In genomic region chr3:144616654-144617425, GRCm38 (mm10) we compare ENCODE assay signal across 8 mouse cellular contexts. TPM values are rescaled to one million over a fixed set of nuclear protein-coding genes. Genes with fewer than 3 reads are reported as not detected.
DNase-seq lines count a peak whose midpoint lies in the region; ATAC-seq and TF ChIP-seq lines count a peak whose summit lies in the region.

No protein-coding gene starts in this region.

- ATAC-seq in embryonic facial prominence, embryonic 15.5 days (ENCODE audit: insufficient number of reproducible peaks, low FRiP score, low TSS enrichment, low read depth): peak; percentile 90
- peak; percentile 88 for ATAC-seq in kidney, embryonic 14.5 days (ENCODE audit: low FRiP score, low TSS enrichment)
- ATAC-seq in limb, embryonic 14.5 days (ENCODE audit: low FRiP score, low read depth): peak; percentile 88
- ATAC-seq in midbrain, postnatal 0 days (ENCODE audit: low FRiP score): peak; percentile 87

- no peaks in the 10 kb centered on the region for H3K27me3 ChIP-seq in embryonic facial prominence, embryonic 15.5 days
- H3K27me3 ChIP-seq in heart, embryonic 10.5 days (ENCODE audit: insufficient read depth, poor library complexity, severe bottlenecking): no peaks in the 10 kb centered on the region
- H3K27me3 ChIP-seq in kidney, embryonic 14.5 days (ENCODE audit: control insufficient read depth, insufficient read depth, low read length): no peaks in the 10 kb centered on the region
- no peaks in the 10 kb centered on the region for H3K27me3 ChIP-seq in limb, embryonic 14.5 days (ENCODE audit: control insufficient read depth, insufficient read depth, low read length)
- H3K27me3 ChIP-seq in midbrain, postnatal 0 days (ENCODE audit: insufficient read depth, low read length): no peaks in the 10 kb centered on the region

- no peak for TF ChIP-seq POLR2A in bone marrow macrophage, adult 2 months (IDR thresholded peaks at IDR 0.05; ENCODE audit: borderline replicate concordance, low read depth, low read length)
- TF ChIP-seq POLR2A in limb, embryonic 14.5 days (IDR thresholded peaks at IDR 0.05; ENCODE audit: borderline replicate concordance, extremely low read depth, insufficient read depth, insufficient read length): no peak

- 69% methylated on average over 8 of the region's 8 CpGs for WGBS in embryonic facial prominence, embryonic 15.5 days
- 73% methylated on average over 8 of the region's 8 CpGs for WGBS in heart, embryonic 10.5 days
- WGBS in kidney, embryonic 14.5 days: 68% methylated on average over 8 of the region's 8 CpGs
- 75% methylated on average over 8 of the region's 8 CpGs for WGBS in limb, embryonic 14.5 days
- 48% methylated on average over 8 of the region's 8 CpGs for WGBS in midbrain, postnatal 0 days

- peaks cover 10% of the 10 kb centered on the region for H3K4me1 ChIP-seq in bone marrow macrophage, adult 2 months (ENCODE audit: control insufficient read depth, insufficient read depth, low read length)
- H3K4me1 ChIP-seq in embryonic facial prominence, embryonic 15.5 days: peaks cover 13% of the 10 kb centered on the region
- peaks cover 23% of the 10 kb centered on the region for H3K4me1 ChIP-seq in heart, embryonic 10.5 days
- H3K4me1 ChIP-seq in kidney, embryonic 14.5 days (ENCODE audit: control insufficient read depth, insufficient read depth, low read length): peaks cover 9% of the 10 kb centered on the region; the same call in 1 of the 2 replicates
- peaks cover 17% of the 10 kb centered on the region for H3K4me1 ChIP-seq in limb, embryonic 14.5 days (ENCODE audit: control insufficient read depth, insufficient read depth, low read length)
- no peaks in the 10 kb centered on the region for H3K4me1 ChIP-seq in midbrain, postnatal 0 days (ENCODE audit: insufficient read depth, low read length)

- no peaks in the 10 kb centered on the region for H3K9me3 ChIP-seq in embryonic facial prominence, embryonic 15.5 days (replicated peaks)
- H3K9me3 ChIP-seq in heart, embryonic 10.5 days: peaks cover 2% of the 10 kb centered on the region; the same call in 1 of the 2 replicates
- peaks cover 4% of the 10 kb centered on the region for H3K9me3 ChIP-seq in kidney, embryonic 14.5 days (ENCODE audit: control insufficient read depth, low read length)
- H3K9me3 ChIP-seq in limb, embryonic 14.5 days (ENCODE audit: control insufficient read depth, low read length): no peaks in the 10 kb centered on the region
- no peaks in the 10 kb centered on the region for H3K9me3 ChIP-seq in midbrain, postnatal 0 days (ENCODE audit: low read length)

- no peak overlapping the region for H3K4me3 ChIP-seq in bone marrow macrophage, adult 2 months (ENCODE audit: insufficient read depth, low read length)
- no peak overlapping the region for H3K4me3 ChIP-seq in embryonic facial prominence, embryonic 15.5 days (replicated peaks)
- no peak overlapping the region for H3K4me3 ChIP-seq in heart, embryonic 10.5 days
- H3K4me3 ChIP-seq in kidney, embryonic 14.5 days (ENCODE audit: low read length): no peak overlapping the region
- no peak overlapping the region for H3K4me3 ChIP-seq in limb, embryonic 14.5 days (replicated peaks; ENCODE audit: low read length)
- H3K4me3 ChIP-seq in midbrain, postnatal 0 days (ENCODE audit: low read depth, low read length): no peak overlapping the region

- DNase-seq in A20 (ENCODE audit: low read depth, low spot score): peak; percentile 68
- DNase-seq in heart, embryonic 10.5 days (ENCODE audit: low spot score): peak; percentile 87
- peak; percentile 90 for DNase-seq in limb, embryonic 14.5 days (ENCODE audit: low spot score)
- DNase-seq in midbrain, postnatal 0 days (ENCODE audit: low spot score): peak; percentile 92
- peak; percentile 78 to 87 for DNase-seq in spleen, postnatal 10 days (ENCODE audit: low spot score in 2 of 2)

- no peak overlapping the region for H3K4me2 ChIP-seq in embryonic facial prominence, embryonic 15.5 days (replicated peaks)
- H3K4me2 ChIP-seq in kidney, embryonic 14.5 days (replicated peaks; ENCODE audit: low read depth, low read length): no peak overlapping the region
- H3K4me2 ChIP-seq in limb, embryonic 14.5 days (replicated peaks; ENCODE audit: low read depth, low read length, severe bottlenecking): no peak overlapping the region
- H3K4me2 ChIP-seq in midbrain, postnatal 0 days (ENCODE audit: low read depth, low read length, poor library complexity, severe bottlenecking): no peak overlapping the region

- H3K9ac ChIP-seq in embryonic facial prominence, embryonic 15.5 days: no peak overlapping the region
- no peak overlapping the region for H3K9ac ChIP-seq in kidney, embryonic 14.5 days (ENCODE audit: low read depth, low read length)
- H3K9ac ChIP-seq in limb, embryonic 14.5 days (ENCODE audit: low read depth, low read length, severe bottlenecking): no peak overlapping the region
- H3K9ac ChIP-seq in midbrain, postnatal 0 days (replicated peaks; ENCODE audit: low read length, poor library complexity, severe bottlenecking): no peak overlapping the region

- TF ChIP-seq CTCF in bone marrow macrophage, adult 2 months (IDR thresholded peaks at IDR 0.05; ENCODE audit: low read depth, low read length): peak; percentile 82
- peak; percentile 100 for TF ChIP-seq CTCF in midbrain, postnatal 0 days (IDR thresholded peaks at IDR 0.05)

- H3K36me3 ChIP-seq in embryonic facial prominence, embryonic 15.5 days: no peaks in the 10 kb centered on the region
- no peaks in the 10 kb centered on the region for H3K36me3 ChIP-seq in heart, embryonic 10.5 days
- H3K36me3 ChIP-seq in kidney, embryonic 14.5 days (ENCODE audit: control insufficient read depth, insufficient read depth, low read length): no peaks in the 10 kb centered on the region
- no peaks in the 10 kb centered on the region for H3K36me3 ChIP-seq in limb, embryonic 14.5 days (ENCODE audit: control insufficient read depth, insufficient read depth, low read length)
- H3K36me3 ChIP-seq in midbrain, postnatal 0 days (ENCODE audit: insufficient read depth, low read length): no peaks in the 10 kb centered on the region

- H3K27ac ChIP-seq in bone marrow macrophage, adult 2 months (ENCODE audit: insufficient read depth, low read depth, low read length): peak overlapping the region; percentile 7
- H3K27ac ChIP-seq in embryonic facial prominence, embryonic 15.5 days (replicated peaks): 0 out of 2 replicates have a peak overlapping the region, but pooled peaks have one; percentile 11
- H3K27ac ChIP-seq in heart, embryonic 10.5 days: peak overlapping the region; percentile 59; the same call in 1 of the 2 replicates
- H3K27ac ChIP-seq in kidney, embryonic 14.5 days (ENCODE audit: low read depth, low read length): no peak overlapping the region
- H3K27ac ChIP-seq in limb, embryonic 14.5 days (replicated peaks; ENCODE audit: low read depth, low read length): no peak overlapping the region; the same call in 1 of the 2 replicates
- no peak overlapping the region for H3K27ac ChIP-seq in midbrain, postnatal 0 days (ENCODE audit: low read depth, low read length)

RNA-seq across cellular contexts. Expression of gene Selenof, which starts 46.7 kb away (rescaled TPM):
- 327 and 351 TPM in 2 replicates for polyA plus RNA-seq in bone marrow macrophage, adult 2 months (2012; ENCODE audit: insufficient read depth, insufficient read length, missing spikeins)
- polyA plus RNA-seq in embryonic facial prominence, embryonic 15.5 days (2015; fragmentation: Nextera tagmentation; extraction: Ambion mirVana): 642 and 651 TPM in 2 replicates
- polyA plus RNA-seq in heart, embryonic 10.5 days (2016; fragmentation: Nextera tagmentation; extraction: Ambion mirVana): 459 and 498 TPM in 2 replicates
- polyA plus RNA-seq in kidney, embryonic 14.5 days (2014; fragmentation: Nextera tagmentation; extraction: Ambion mirVana): 515 and 688 TPM in 2 replicates
- polyA plus RNA-seq in limb, embryonic 14.5 days (2012; rRNA removed): 354 and 424 TPM in 2 replicates
- polyA plus RNA-seq in limb, embryonic 14.5 days (2014; fragmentation: Nextera tagmentation; extraction: Ambion mirVana): 532 and 555 TPM in 2 replicates
- 287 and 293 TPM in 2 replicates for total RNA-seq in midbrain, postnatal 0 days (2014; rRNA removed)
- polyA plus RNA-seq in midbrain, postnatal 0 days (2015; fragmentation: Nextera tagmentation; extraction: Ambion mirVana): 596 and 650 TPM in 2 replicates

RNA-seq across cellular contexts. Expression of gene Hs2st1, which starts 46.9 kb away (rescaled TPM):
- 27.7 and 31.0 TPM in 2 replicates for polyA plus RNA-seq in bone marrow macrophage, adult 2 months (2012; ENCODE audit: insufficient read depth, insufficient read length, missing spikeins)
- polyA plus RNA-seq in embryonic facial prominence, embryonic 15.5 days (2015; fragmentation: Nextera tagmentation; extraction: Ambion mirVana): 15.2 and 15.3 TPM in 2 replicates
- polyA plus RNA-seq in heart, embryonic 10.5 days (2016; fragmentation: Nextera tagmentation; extraction: Ambion mirVana): 8.6 and 14.0 TPM in 2 replicates
- polyA plus RNA-seq in kidney, embryonic 14.5 days (2014; fragmentation: Nextera tagmentation; extraction: Ambion mirVana): 13.7 and 16.9 TPM in 2 replicates
- polyA plus RNA-seq in limb, embryonic 14.5 days (2012; rRNA removed): 20.2 and 20.6 TPM in 2 replicates
- 15.8 and 17.9 TPM in 2 replicates for polyA plus RNA-seq in limb, embryonic 14.5 days (2014; fragmentation: Nextera tagmentation; extraction: Ambion mirVana)
- 48.5 and 53.2 TPM in 2 replicates for total RNA-seq in midbrain, postnatal 0 days (2014; rRNA removed)
- polyA plus RNA-seq in midbrain, postnatal 0 days (2015; fragmentation: Nextera tagmentation; extraction: Ambion mirVana): 10.7 and 13.4 TPM in 2 replicates

Comparison
In these comparisons a context has a peak if more than half of its experiments do, and no peak if none do; other contexts are left out.
1. H3K27ac ChIP-seq: peak in bone marrow macrophage, adult 2 months (single experiment), embryonic facial prominence, embryonic 15.5 days (single experiment) and heart, embryonic 10.5 days (single experiment); none in kidney, embryonic 14.5 days (single experiment), limb, embryonic 14.5 days (single experiment) and midbrain, postnatal 0 days (single experiment).
2. Peak in every context shown above with its lines, with median percentiles within 50 percentile points of each other: DNase-seq and ATAC-seq.